Mouse (Mus musculus) thymus, postnatal 0 days (tissue): ENCODE measurements at regions not wholly inside any gene's neighbourhood (a gene's known extent, or its start where the extent isn't known, plus 50 kb on each side); places are given as distances from the start of the nearest gene placed in this dataset.

Source experiments
- DNase-seq: peaks from one replicate; pipeline ENCODE4 v3.0.0-alpha.2; 2015; ENCODE audit warnings: low spot score

DNA sequence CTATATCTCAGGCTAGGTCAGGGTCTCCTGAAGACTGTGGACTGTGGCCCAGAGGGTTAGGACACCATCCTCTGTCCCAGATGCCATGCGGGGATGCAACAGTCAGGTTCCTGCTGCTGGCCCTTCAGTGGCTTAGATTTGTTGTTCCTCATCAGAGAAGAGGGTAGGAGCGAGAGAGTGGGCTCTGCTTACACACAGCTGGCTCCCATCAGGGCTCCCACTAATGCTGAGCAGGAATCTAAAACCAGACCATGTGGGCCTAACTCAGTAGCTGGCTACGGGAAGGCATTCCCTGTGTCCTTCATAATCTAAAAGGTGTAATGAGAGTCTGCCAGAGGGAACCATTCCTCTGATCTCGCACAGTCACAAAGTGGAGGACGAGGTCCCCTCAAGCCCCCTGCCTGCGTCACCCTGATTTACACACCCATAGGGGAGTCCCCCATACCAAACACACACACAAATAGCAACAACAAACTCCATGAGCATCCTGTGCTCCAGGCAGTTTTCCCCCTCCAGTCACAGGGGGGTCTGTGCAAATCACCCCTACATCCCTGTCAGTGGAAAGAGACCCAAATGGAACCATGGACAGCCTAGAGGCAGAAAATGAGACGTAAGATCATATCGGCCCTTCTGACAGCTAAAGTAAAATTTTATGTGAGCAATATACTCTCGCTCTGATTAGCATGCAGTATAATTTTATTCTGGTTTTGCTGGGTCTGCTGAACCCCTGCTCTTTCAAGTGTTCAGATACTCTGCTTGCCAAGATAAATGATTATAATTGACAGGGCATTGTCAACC, 234.8 kb downstream of the 3110018I06Rik start:
- DNase-seq, result no peak

DNA sequence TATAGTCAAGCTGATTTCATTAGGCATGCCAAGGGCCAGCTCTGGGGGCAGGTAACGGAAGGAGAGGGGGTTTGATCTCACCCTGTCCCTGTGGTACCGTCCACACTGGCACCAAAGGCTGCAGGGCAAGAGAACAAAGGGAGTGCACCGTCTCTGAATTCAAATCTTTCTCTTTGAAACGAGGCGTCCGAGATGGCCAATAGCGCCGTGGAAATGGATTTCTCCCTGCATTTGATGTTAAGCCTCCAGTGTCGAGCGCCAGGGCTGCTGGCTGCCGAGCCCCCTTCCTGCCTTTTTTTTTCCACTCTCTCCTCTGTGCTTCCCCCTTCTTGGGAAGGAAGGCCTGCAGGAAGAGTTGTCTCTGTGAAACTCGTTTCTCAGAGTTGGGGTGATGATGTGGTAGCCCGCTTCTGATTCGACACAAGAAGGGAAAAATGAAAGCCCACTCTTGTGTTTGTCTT, 235.5 kb downstream of the 3110018I06Rik start:
- no peak for DNase-seq

DNA sequence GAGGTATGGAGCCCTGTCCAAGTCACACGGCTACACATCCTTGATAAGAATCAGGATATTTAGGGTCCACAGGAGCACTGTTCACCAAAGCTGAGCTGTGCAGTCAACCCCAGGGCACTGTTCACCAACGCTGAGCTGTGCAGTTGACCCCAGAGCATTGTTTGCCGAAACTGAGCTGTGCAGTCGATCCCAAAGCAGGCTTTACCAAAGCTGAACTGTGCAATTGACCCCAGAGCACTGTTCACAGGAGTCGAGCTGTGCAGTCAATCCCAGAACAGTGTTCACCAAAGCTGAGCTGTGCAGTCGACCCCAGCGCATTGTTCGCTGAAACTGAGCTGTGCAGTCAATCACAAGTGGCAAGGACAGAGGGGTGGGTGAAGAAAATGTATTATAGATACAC, 236.0 kb downstream of the 3110018I06Rik start:
- DNase-seq, result no peak

DNA sequence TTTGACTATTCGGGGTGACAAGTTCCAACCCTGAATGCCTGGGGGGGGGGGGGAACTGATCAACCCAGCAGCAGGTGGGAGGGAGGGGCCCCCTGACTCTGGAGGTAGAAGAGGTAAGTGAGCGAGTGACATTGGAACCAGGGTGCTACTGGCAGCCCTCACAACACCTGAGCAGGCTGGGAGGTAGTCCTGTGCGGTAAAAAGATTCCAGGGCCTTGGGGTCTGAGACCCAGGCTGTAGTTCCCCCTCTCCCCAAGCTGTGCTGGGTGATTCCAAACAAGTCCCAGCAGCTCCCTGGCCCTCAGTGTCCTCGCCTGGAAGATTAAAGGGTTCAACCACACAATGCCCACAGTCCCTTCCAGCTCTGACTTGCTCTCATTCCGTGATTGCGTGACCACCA, 240.4 kb downstream of the 3110018I06Rik start:
- no peak for DNase-seq

DNA sequence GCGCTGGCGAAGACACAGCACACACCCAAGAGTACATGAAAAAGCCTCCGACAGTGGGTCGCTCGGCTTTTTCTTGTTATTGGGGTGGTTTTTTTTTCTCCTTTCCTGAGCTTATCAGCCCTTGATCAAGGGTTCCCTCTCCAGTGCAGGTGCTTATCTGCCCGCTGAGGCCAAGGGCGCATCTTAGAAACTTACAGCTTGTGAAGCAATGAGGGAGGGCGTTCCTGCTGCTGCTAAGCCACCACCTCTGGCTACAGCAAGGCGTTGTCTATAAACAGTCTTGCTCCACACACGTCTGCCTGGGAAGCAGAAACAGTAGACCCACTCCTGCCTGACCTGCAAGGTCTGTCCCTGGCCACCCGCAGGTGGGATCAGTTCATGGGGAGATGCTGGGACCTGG, 240.9 kb downstream of the 3110018I06Rik start:
- DNase-seq, result peak; percentile 87

DNA sequence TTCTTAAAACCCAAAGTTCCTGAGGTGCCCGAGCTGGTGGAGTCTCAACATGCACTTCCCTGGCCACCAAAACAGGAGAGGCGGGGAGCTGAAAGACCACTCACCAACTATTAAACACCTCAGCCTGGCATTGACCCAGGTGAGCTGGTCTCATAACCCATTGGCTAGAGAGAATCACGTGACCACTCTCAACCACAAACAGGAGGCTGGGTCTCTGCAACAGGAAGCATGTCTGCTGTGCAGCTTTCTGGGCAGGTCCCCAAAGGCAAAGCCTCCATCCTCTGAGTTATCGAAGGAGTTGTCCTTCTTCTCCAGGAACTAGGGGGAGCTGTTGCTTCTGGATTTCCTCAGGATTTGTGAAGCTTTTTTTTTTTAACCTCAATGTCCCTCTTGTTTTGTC, 242.5 kb downstream of the 3110018I06Rik start:
- peak; percentile 54 for DNase-seq

DNA sequence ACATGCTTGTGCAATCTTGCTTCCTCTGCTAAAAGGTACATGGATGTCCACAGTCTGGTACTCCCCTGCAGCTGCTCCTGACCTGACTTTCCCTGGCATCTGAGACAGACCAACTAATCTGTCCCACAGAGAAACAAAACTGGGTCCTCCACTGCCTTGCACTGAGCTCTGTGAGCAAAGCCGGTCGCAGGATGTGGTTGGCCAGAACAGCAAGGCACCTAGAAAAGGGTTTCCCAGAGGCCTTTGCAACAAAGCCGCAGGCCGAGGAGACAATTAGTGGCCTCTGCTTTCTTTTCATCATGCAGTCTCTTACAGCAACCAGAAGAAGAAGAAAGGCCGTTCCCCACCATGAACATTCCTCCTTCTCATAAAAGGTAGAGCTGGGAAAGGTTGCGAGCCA, 246.1 kb downstream of the 3110018I06Rik start:
- peak; percentile 76 for DNase-seq

DNA sequence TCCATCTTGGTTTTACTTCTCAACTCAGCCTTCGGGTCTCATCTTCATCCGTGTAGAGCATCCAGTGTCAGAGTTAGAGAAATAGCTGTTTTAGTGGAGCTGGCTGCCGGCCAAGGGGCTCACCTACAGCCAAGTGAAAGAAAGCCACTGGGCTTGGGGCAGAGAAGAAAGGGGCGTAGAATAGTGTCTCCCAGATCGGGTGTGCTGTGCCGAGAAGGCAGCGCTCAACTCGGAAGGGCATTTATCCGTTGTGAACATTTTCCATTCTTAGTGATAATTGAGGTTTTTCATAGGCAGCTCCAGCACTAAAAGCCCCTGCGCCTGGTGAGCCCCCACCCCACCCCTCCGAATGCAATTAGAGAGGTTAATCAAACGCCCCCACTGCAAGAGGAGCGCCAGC, 254.2 kb downstream of the 3110018I06Rik start:
- DNase-seq, result no peak

DNA sequence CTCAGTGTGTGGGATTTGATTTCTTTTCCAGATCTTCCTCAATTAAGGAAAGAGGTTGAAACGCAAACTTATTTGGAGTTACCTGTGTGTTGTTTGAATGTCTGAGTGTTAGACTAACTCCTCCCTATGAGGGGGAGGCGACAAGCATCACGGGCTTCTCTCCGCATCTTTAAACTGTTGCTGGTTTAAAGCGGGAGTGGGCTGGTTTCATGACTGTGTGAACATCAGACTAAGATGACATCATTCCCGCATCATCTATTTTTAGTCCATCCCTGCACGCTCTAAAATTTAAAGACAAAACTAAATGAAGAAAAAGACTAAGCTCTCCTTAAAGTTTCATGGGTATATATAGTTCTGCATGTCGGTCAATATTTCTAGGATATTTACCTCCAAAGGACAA, 256.4 kb downstream of the 3110018I06Rik start:
- DNase-seq, result no peak

DNA sequence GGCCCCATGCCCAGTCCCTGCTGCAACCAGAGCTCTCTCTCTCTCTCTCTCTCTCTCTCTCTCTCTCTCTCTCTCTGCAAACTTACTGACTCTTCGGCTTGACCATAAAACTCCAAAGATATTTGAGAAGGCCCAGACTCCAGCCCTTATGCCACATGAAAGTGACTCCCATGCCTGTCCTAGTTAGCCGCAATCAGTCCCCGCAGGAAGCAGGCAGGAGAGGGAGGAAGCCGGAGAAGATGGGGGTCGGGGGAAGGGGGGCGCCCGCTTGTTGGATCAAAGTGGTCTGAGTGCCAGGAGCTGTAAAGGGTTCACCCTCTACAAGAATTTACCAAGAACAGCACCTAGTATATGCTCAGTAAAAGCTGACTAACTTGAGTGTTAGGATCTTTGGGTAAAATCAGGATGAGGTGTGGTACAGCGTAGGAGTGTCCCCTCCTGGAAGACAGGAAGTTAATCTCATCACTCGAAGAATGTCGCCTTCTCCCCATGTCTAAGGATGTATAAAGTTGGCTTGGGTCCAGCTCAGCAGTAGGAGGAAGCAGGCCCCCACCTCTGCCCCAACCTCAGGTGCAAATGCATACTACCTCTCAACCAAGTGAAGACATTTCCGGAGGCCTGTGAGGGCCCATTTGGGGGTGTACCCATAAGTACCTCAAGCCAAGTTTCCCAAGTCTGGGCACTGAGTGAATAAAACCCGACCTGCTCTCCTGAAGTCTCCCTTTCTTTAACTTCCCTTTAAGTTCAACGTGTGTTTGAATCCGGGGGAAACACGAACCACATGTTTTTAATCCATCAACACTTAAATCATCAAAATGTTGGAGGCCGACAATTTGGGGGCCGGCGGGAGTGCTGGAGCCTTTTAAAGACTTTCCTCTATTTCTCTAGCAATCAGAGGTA, 254.7 kb downstream of the Bcl11b start:
- DNase-seq, result no peak

DNA sequence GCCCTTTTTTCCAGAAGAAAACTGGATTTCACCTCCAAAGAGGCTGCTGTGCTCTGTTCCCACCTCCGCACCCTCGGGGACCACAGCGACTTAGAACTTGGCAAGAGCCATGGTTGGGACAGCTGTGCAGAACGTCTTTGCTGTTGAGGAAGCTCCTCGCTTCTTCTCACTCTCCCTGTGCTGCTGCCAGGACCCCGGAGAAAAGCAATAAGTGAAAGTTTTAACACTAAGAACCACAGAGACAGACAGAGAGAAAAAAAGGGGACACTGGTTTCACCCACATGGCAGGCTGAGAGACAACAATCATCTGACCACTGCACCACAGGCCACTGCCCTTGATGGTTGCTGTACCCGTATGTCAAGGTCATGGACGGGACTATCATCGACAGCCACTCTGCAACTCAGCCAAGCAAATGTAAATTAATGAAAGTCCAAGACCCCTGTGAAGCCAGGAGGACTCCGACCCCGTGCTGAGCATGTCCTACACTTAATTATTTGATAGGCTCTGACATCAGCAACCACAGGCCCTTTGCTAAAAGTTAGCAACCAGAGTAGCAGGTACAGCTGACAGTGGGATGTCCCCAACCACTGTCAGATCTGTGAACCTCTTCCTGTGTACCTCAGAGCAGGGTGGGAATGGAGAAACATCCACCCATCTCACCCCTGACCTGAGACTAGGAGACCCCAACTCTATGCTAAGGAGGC, 253.9 kb downstream of the Bcl11b start:
- no peak for DNase-seq

DNA sequence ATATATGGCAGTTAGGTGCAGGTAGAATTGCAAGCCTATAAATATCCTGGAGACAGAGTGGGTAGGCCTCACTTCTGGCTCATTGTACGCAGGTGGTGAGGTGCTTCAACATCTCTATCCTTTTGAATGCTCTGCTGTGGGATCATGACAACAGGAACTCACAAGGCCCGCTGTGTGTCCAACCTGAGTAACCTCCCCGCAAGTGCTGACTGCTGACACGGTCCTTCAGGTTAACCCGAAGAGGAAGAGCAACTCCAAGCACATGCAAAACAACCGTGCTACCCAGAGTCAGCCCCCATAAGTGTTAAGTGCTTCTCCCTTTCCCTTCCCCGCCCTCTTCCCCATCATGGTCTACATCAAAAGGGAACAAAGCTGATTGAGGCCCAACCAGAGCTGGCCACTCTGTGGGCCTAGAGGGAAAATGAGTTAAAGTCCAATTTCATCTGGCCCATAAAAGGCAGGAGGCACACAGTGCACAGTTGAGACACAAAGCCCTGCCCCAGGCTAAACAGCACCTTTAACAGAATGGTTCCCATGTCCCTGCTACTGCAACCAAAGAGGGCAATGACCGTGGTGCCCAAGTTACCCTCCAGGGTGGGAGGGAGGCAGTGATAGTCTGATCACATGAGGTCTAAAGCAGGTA, 253.0 kb downstream of the Bcl11b start:
- no peak for DNase-seq

DNA sequence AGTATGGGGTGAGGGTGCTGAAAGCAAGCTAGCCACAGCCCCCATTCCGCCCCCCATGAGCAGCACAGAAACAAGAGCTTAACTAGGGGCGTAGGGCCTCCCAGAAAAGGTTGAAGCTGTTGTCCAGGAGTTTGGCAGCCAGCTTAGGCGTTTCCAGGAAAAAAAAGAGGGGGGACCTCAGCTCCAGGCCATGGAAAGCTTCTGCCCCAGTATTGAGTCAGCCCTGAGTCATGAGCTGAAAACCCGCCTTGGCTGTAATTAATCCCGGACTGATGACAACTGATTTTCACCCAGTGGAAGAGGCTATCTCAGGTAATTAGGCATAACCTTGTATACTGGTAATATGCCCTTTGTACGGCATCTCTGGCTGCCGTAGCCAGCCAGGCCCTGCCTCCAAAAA, 251.3 kb downstream of the Bcl11b start:
- no peak for DNase-seq

DNA sequence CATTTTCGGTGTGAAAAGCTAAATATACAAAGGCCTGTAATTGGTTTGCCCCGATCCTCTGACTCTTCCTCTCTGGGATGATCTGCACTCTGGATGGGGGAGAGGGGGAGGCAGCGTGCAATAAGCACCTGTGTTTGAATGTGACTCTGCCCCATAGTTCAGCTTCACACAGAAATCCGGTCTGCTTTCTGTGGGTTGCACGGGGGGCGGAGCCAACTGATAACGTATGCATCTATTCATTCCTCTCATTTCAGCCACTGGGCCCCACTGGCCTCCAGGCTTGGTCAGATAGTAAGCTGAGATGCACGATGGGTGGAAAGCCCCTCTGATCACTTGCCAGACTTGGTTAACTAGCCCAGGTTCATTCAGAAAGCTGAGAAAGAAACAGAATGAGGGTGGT, 250.8 kb downstream of the Bcl11b start:
- peak; percentile 82 for DNase-seq

DNA sequence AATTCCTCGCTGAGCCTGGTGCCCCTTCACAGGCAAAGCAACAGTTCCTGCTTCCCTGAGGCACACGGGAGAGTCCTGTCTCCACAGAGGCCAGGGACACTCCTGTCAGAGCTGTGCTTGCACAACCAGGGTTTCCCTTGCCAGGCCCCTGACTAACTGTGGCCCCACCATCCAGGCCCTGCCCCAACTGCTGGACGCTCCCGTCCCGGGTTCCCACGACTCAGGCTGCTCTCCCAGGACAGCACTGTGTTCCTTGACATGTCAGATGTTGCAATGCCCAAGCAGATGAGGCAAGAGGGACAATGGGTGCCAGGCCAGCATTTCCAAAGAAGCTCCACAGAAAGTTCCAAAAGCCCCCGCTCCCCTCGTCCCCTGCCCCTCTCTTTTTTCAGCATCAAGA, 250.4 kb downstream of the Bcl11b start:
- no peak for DNase-seq

DNA sequence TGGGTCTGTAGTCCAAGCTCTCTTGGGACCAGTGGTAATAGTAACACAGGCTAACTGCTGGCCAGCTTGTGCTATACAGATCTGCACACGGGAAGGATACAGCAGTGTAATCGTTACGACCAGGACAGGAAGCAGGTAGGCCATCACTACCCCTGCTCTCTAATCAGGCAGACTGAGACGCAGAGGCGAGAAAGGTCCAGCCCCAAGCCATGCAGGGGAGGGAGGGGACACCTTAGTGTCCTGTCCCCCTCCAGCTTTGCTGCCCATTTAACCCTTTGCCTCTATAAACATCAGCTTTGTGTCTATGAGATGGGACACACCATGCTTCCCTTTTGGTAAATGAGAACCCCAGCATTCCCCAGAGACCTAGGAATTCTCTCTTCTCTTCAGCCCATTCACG, 249.9 kb downstream of the Bcl11b start:
- DNase-seq, result no peak

DNA sequence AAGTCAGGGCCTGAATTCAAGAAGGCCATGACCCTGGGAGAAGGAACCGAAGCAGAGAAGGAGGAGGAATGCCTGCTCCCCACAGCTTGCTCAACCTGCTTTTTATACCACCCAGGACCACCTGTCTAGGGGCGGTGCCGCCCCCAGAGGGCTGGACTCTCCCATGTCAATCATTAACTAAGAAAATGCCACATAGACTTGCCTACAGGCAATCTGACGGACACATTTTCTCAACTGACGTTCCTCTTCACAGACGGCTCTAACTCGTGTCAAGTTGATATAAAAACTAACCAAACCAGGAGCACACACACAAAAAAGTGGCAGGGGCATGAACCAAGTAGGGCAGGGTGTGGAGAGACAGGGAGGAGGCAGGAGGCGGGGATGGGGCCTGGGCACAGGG, 248.5 kb downstream of the Bcl11b start:
- no peak for DNase-seq

DNA sequence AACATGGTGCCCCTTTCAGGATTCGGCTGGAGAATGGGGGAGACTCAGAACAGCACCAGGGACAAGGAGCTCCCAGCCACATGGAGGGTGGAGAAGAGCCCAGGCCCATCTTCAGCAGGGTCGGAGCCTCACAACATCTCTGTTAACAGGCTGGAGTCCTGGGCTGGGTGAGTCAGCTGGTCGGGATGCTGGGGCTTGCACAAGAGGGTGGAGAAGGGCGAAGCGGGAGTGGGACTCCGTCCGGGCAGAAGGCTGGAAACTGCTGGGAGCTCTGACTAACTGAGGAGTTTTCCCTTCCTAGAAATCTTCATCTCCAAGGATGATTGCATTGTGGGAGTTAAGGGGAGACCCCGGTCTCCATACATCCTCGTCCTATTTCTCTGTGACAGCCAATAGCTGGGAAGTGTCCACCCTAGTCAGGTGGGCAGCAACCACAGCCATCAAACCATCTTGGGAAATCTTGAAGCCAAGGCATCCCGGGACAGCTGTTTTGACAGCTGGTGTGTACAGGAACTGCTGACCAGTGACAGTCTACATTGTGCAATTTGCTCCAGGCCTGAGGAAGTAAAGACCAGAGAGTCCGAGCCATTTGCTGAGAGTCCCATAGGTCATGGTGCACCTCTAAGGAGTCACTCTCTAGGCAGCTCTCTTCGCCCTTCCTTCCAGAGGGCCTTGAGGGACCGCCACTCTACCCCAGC, 247.4 kb downstream of the Bcl11b start:
- DNase-seq, result no peak

DNA sequence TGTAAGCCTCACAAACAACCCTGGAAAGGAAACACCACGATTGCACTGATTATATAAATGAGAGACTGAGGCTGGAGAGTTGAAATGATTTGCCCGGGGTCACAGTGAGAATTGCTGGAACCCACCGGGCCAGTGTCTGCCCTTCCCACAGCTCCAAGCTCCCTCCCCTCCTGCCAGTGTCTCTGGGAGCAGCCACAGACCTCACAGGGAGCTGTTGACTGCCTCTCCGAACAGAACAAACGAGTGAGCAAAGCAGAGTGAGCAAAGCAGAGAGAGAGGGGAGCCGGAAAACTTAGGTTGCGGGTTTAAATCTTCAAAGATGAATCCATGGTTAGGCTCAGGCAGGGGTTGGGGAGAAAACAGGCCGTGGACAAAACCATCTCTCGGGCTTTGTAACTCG, 246.2 kb downstream of the Bcl11b start:
- DNase-seq, result no peak

DNA sequence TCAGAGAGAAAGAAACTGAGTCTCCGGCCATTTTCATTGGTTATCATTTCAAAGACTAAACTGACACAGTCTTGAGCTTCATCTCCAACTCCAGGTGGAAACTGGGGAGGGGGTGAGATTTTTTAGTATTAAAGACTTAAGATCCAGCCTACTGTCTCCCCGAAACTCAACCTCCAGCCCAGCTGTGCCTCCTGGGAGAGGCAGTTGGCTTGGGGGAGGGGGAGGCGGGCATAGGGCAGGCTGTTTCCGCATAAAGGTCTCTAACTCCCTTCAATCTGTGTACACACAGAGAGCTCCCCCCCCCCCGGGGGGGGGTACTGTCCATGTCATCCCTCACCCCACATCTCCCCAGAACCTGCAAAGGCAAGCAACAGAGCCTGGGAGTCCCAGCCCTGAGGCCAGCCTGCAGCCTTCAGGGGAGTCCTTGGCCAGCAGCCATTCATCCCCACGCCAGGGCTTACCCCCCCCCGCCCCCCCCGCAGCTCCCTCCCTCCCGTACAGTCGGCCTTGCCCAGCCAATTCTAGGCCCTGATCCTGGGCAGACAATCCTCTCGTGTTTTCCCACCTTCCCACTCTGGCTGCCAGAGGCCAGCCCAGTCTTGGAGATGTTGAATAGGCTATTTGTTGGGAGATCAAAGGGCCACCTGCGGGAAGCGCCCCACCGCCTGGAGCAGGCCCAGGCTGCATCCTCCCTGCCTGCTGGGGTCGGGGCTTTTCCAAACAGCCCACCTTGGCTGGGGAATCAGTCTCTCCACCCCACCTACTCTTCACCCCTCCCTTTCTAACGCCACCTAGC, 245.2 kb downstream of the Bcl11b start:
- peak; percentile 67 for DNase-seq
